Mouse (Mus musculus) lung, embryonic 14.5 days (tissue): ENCODE measurements around the gene Disp3. TPM values are rescaled to one million over a fixed set of nuclear protein-coding genes. Genes with fewer than 3 reads are reported as not detected.

Source experiments
- ATAC-seq: fragments of 200-750 bp; cut with Nextera tagmentation; 2 replicates; pipeline ENCODE4 v1.8.0; 2017; ENCODE audit warnings: mild to moderate bottlenecking, moderate TSS enrichment, moderate library complexity; ENCODE audit not compliant: insufficient read depth
- DNase-seq: peaks from one replicate; pipeline ENCODE4 v3.0.0-alpha.2; 2015
- H3K27ac ChIP-seq: fragments of 300-500 bp; sonication (generic); 2 replicates; pipeline ENCODE4 v1.5.1; 2014; ENCODE audit warnings: low read depth, mild to moderate bottlenecking, moderate library complexity
- H3K27me3 ChIP-seq: fragments of 300-500 bp; sonication (generic); 2 replicates; pipeline ENCODE4 v1.6.1; 2014; ENCODE audit warnings: low read length, control low read depth; ENCODE audit not compliant: insufficient read depth
- H3K36me3 ChIP-seq: fragments of 300-500 bp; sonication (generic); 2 replicates; pipeline ENCODE4 v1.6.1; 2014; ENCODE audit warnings: control low read depth; ENCODE audit not compliant: insufficient read depth
- H3K4me1 ChIP-seq: fragments of 300-500 bp; sonication (generic); 2 replicates; pipeline ENCODE4 v1.6.1; 2014; ENCODE audit warnings: antibody characterized with exemption, control low read depth; ENCODE audit not compliant: insufficient read depth
- H3K4me2 ChIP-seq: fragments of 300-500 bp; sonication (generic); 2 replicates; pipeline ENCODE4 v1.6.1; 2014; ENCODE audit warnings: mild to moderate bottlenecking
- H3K4me3 ChIP-seq: fragments of 300-500 bp; sonication (generic); 2 replicates; pipeline ENCODE4 v1.5.1; 2014; ENCODE audit warnings: low read depth, low read length
- H3K9ac ChIP-seq: fragments of 300-500 bp; sonication (generic); 2 replicates; pipeline ENCODE4 v1.6.1; 2014
- H3K9me3 ChIP-seq: fragments of 300-500 bp; sonication (generic); 2 replicates; pipeline ENCODE4 v1.6.1; 2016; ENCODE audit warnings: low read depth, low read length, control low read depth
- CTCF ChIP-seq: IDR thresholded peaks from 2 replicates; pipeline ENCODE4 v1.5.1; 2016; ENCODE audit warnings: antibody characterized with exemption, low read depth
- WGBS: fragments of 180-500 bp; shearing (Covaris S2); extraction: QIAGEN DNeasy Blood & Tissue Kit; methylation state at CpG from one replicate; pipeline ENCODE4 v1.1.7; 2014; 5-methylcytosine and 5-hydroxymethylcytosine counted together
- polyA plus RNA-seq: library from polyadenylated mRNA; unstranded; fragments of >200 nt; fragmentation: Nextera tagmentation; extraction: Ambion mirVana; gene quantifications from 2 replicates; pipeline ENCODE4 v1.2.1, GENCODE M21; 2014

Gene Disp3
- polyA plus RNA-seq, 1 experiment from 2014 or later = 0.18 TPM

GRCm38 (mm10) chr4:148325057-148325456, 37.3 kb upstream of the Disp3 start:
- ATAC-seq (no peak), DNase-seq (no peak)
- H3K9me3 ChIP-seq = no peaks in the 10 kb centered on the region
- no peaks in the 10 kb centered on the region for H3K4me1 ChIP-seq
- H3K27ac ChIP-seq = no peak overlapping the region
- H3K27me3 ChIP-seq = no peaks in the 10 kb centered on the region
- no peak for TF ChIP-seq CTCF
- H3K4me2 ChIP-seq = no peak overlapping the region
- WGBS = 13% methylated on average over 2 of the region's 2 CpGs
- no peaks in the 10 kb centered on the region for H3K36me3 ChIP-seq
- no peak overlapping the region for H3K4me3 ChIP-seq
- H3K9ac ChIP-seq = no peak overlapping the region

- no peaks in the 10 kb centered on the region for H3K27me3 ChIP-seq
- DNase-seq (no peak), ATAC-seq (no peak)
- no peaks in the 10 kb centered on the region for H3K36me3 ChIP-seq
- H3K4me2 ChIP-seq = no peak overlapping the region
- H3K9me3 ChIP-seq = no peaks in the 10 kb centered on the region
- no peak overlapping the region for H3K4me3 ChIP-seq
- no peaks in the 10 kb centered on the region for H3K4me1 ChIP-seq
- no peak overlapping the region for H3K27ac ChIP-seq
- H3K9ac ChIP-seq = no peak overlapping the region
- no peak for TF ChIP-seq CTCF
- 38% methylated on average over 10 of the region's 10 CpGs for WGBS
These were observed 34.4 kb upstream of the Disp3 start for GRCm38 (mm10) chr4:148322152-148322551.

- Histone ChIP-seq H3K9ac (no peak overlapping the region), H3K27ac (no peak overlapping the region), H3K36me3 (no peaks in the 10 kb centered on the region), H3K4me2 (no peak overlapping the region), H3K9me3 (no peaks in the 10 kb centered on the region), H3K4me3 (no peak overlapping the region), H3K27me3 (no peaks in the 10 kb centered on the region), H3K4me1 (no peaks in the 10 kb centered on the region)
- WGBS = 85% methylated on average over 12 of the region's 12 CpGs
- TF ChIP-seq CTCF = no peak
- ATAC-seq (no peak), DNase-seq (no peak)
These were observed 31.6 kb upstream of the Disp3 start for GRCm38 (mm10) chr4:148319366-148319765.

- no peaks in the 10 kb centered on the region for H3K9me3 ChIP-seq
- no peak overlapping the region for H3K27ac ChIP-seq
- no peak for DNase-seq
- TF ChIP-seq CTCF = no peak
- H3K9ac ChIP-seq = no peak overlapping the region
- no peak overlapping the region for H3K4me2 ChIP-seq
- no peak for ATAC-seq
- H3K36me3 ChIP-seq = no peaks in the 10 kb centered on the region
- no peaks in the 10 kb centered on the region for H3K27me3 ChIP-seq
- H3K4me3 ChIP-seq = no peak overlapping the region
- 77% methylated on average over 16 of the region's 16 CpGs for WGBS
- H3K4me1 ChIP-seq = no peaks in the 10 kb centered on the region
These were observed 27.8 kb upstream of the Disp3 start for GRCm38 (mm10) chr4:148315377-148316175.

- no peak for TF ChIP-seq CTCF
- Histone ChIP-seq H3K9ac (no peak overlapping the region), H3K27me3 (no peaks in the 10 kb centered on the region), H3K4me3 (no peak overlapping the region), H3K4me2 (no peak overlapping the region), H3K36me3 (no peaks in the 10 kb centered on the region), H3K27ac (no peak overlapping the region), H3K4me1 (no peaks in the 10 kb centered on the region), H3K9me3 (no peaks in the 10 kb centered on the region)
- ATAC-seq (no peak), DNase-seq (no peak)
- WGBS = 56% methylated on average over 10 of the region's 10 CpGs
These were observed 26.6 kb upstream of the Disp3 start for GRCm38 (mm10) chr4:148314396-148314795.

- ATAC-seq (no peak), DNase-seq (no peak)
- H3K9me3 ChIP-seq = no peaks in the 10 kb centered on the region
- no peak overlapping the region for H3K4me3 ChIP-seq
- H3K4me2 ChIP-seq = no peak overlapping the region
- TF ChIP-seq CTCF = no peak
- no peaks in the 10 kb centered on the region for H3K4me1 ChIP-seq
- no peak overlapping the region for H3K27ac ChIP-seq
- no peak overlapping the region for H3K9ac ChIP-seq
- no peaks in the 10 kb centered on the region for H3K27me3 ChIP-seq
- 16% methylated on average over 8 of the region's 8 CpGs for WGBS
- H3K36me3 ChIP-seq = no peaks in the 10 kb centered on the region
These were observed 25.8 kb upstream of the Disp3 start for GRCm38 (mm10) chr4:148313601-148314000.

GRCm38 (mm10) chr4:148312296-148313116, 24.7 kb upstream of the Disp3 start:
- Histone ChIP-seq H3K9me3 (no peaks in the 10 kb centered on the region), H3K27me3 (no peaks in the 10 kb centered on the region), H3K4me1 (no peaks in the 10 kb centered on the region), H3K4me3 (no peak overlapping the region), H3K9ac (no peak overlapping the region), H3K36me3 (no peaks in the 10 kb centered on the region), H3K4me2 (no peak overlapping the region), H3K27ac (no peak overlapping the region)
- 48% methylated on average over 16 of the region's 16 CpGs for WGBS
- DNase-seq (no peak), ATAC-seq (no peak)
- TF ChIP-seq CTCF = no peak
